Mouse (Mus musculus): ENCODE measurements around the gene Commd1.

GRCm38 (mm10) chr11:22973599-22973998, 8.6 kb downstream of the Commd1 start:
- TF ChIP-seq CTCF (IDR thresholded peaks at IDR 0.05), result no peak
- TF ChIP-seq EP300 (IDR thresholded peaks at IDR 0.05; ENCODE audit: insufficient read depth, low read depth, low read length), result no peak
